Mouse (Mus musculus) lung, embryonic 14.5 days (tissue): ENCODE data around the gene Frmd8. TPM values are rescaled to one million over a fixed set of nuclear protein-coding genes. Genes with fewer than 3 reads are reported as not detected.

ENCODE experiments used
- ATAC-seq: fragments of 200-750 bp; cut with Nextera tagmentation; 2 replicates; pipeline ENCODE4 v1.8.0; 2017; ENCODE audit warnings: mild to moderate bottlenecking, moderate TSS enrichment, moderate library complexity; ENCODE audit not compliant: insufficient read depth
- DNase-seq: peaks from one replicate; pipeline ENCODE4 v3.0.0-alpha.2; 2015
- H3K27ac ChIP-seq: fragments of 300-500 bp; sonication (generic); 2 replicates; pipeline ENCODE4 v1.5.1; 2014; ENCODE audit warnings: low read depth, mild to moderate bottlenecking, moderate library complexity
- H3K27me3 ChIP-seq: fragments of 300-500 bp; sonication (generic); 2 replicates; pipeline ENCODE4 v1.6.1; 2014; ENCODE audit warnings: low read length, control low read depth; ENCODE audit not compliant: insufficient read depth
- H3K36me3 ChIP-seq: fragments of 300-500 bp; sonication (generic); 2 replicates; pipeline ENCODE4 v1.6.1; 2014; ENCODE audit warnings: control low read depth; ENCODE audit not compliant: insufficient read depth
- H3K4me1 ChIP-seq: fragments of 300-500 bp; sonication (generic); 2 replicates; pipeline ENCODE4 v1.6.1; 2014; ENCODE audit warnings: antibody characterized with exemption, control low read depth; ENCODE audit not compliant: insufficient read depth
- H3K4me2 ChIP-seq: fragments of 300-500 bp; sonication (generic); 2 replicates; pipeline ENCODE4 v1.6.1; 2014; ENCODE audit warnings: mild to moderate bottlenecking
- H3K4me3 ChIP-seq: fragments of 300-500 bp; sonication (generic); 2 replicates; pipeline ENCODE4 v1.5.1; 2014; ENCODE audit warnings: low read depth, low read length
- H3K9ac ChIP-seq: fragments of 300-500 bp; sonication (generic); 2 replicates; pipeline ENCODE4 v1.6.1; 2014
- H3K9me3 ChIP-seq: fragments of 300-500 bp; sonication (generic); 2 replicates; pipeline ENCODE4 v1.6.1; 2016; ENCODE audit warnings: low read depth, low read length, control low read depth
- CTCF ChIP-seq: IDR thresholded peaks from 2 replicates; pipeline ENCODE4 v1.5.1; 2016; ENCODE audit warnings: antibody characterized with exemption, low read depth
- WGBS: fragments of 180-500 bp; shearing (Covaris S2); extraction: QIAGEN DNeasy Blood & Tissue Kit; methylation state at CpG from one replicate; pipeline ENCODE4 v1.1.7; 2014; 5-methylcytosine and 5-hydroxymethylcytosine counted together
- polyA plus RNA-seq: library from polyadenylated mRNA; unstranded; fragments of >200 nt; fragmentation: Nextera tagmentation; extraction: Ambion mirVana; gene quantifications from 2 replicates; pipeline ENCODE4 v1.2.1, GENCODE M21; 2014

The Frmd8 gene
- polyA plus RNA-seq, 1 experiment from 2014 or later: 42.2 TPM

- H3K27ac ChIP-seq: peak overlapping the region; percentile 95
- peak overlapping the region; percentile 28 for H3K9ac ChIP-seq
- H3K4me3 ChIP-seq: no peak overlapping the region
- H3K4me2 ChIP-seq: peak overlapping the region; percentile 40; the same call in 1 of the 2 replicates
- H3K9me3 ChIP-seq: no peaks in the 10 kb centered on the region
- 15% methylated on average over 11 of the region's 11 CpGs for WGBS
- H3K27me3 ChIP-seq: no peaks in the 10 kb centered on the region
- TF ChIP-seq CTCF: no peak
- ATAC-seq (peak; percentile 58), DNase-seq (peak; percentile 75)
- H3K36me3 ChIP-seq: no peaks in the 10 kb centered on the region
- peaks cover 54% of the 10 kb centered on the region for H3K4me1 ChIP-seq
Observed at GRCm38 (mm10) chr19:5810103-5810839, 64.8 kb downstream of the Frmd8 start.

- Histone ChIP-seq H3K4me1 (peaks cover 60% of the 10 kb centered on the region), H3K9ac (peak overlapping the region; percentile 20; the same call in 1 of the 2 replicates), H3K27me3 (no peaks in the 10 kb centered on the region), H3K36me3 (no peaks in the 10 kb centered on the region), H3K4me2 (peak overlapping the region; percentile 40; the same call in 1 of the 2 replicates), H3K27ac (peak overlapping the region; percentile 95), H3K9me3 (no peaks in the 10 kb centered on the region), H3K4me3 (no peak overlapping the region)
- TF ChIP-seq CTCF: no peak
- DNase-seq (peak; percentile 47), ATAC-seq (0 out of 2 replicates have a peak, but pooled peaks have one; percentile 22)
- WGBS: 38% methylated on average over 7 of the region's 7 CpGs
Observed at GRCm38 (mm10) chr19:5809712-5810089, 65.4 kb downstream of the Frmd8 start.

- peak overlapping the region; percentile 40; the same call in 1 of the 2 replicates for H3K4me2 ChIP-seq
- TF ChIP-seq CTCF: no peak
- H3K27me3 ChIP-seq: no peaks in the 10 kb centered on the region
- DNase-seq (peak; percentile 50), ATAC-seq (no peak)
- no peaks in the 10 kb centered on the region for H3K36me3 ChIP-seq
- peak overlapping the region; percentile 20; the same call in 1 of the 2 replicates for H3K9ac ChIP-seq
- 53% methylated on average over 14 of the region's 14 CpGs for WGBS
- peaks cover 65% of the 10 kb centered on the region for H3K4me1 ChIP-seq
- H3K9me3 ChIP-seq: no peaks in the 10 kb centered on the region
- H3K4me3 ChIP-seq: no peak overlapping the region
- H3K27ac ChIP-seq: peak overlapping the region; percentile 95
Observed at GRCm38 (mm10) chr19:5808955-5809711, 65.9 kb downstream of the Frmd8 start.

DNA sequence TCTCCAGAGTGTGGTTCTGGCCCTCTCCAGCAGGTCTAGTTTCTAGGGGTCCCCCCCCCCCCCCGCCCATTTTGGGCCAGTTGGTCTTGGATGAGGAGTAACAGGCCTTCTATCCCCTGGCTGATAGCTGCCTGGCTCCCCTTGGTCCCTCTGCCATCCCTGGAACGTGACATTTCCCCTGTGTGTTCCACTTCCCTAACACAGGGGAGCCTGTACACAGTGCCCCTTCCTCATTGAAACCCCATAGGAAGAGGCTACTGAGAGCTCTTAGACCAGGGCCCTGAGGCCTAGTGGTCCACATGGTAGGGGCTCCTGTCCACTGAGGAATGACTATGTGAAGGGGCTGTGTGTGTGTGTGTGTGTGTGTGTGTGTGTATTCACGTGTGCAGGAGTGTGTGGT lies 67.3 kb downstream of the Frmd8 start:
- ATAC-seq: no peak
- Histone ChIP-seq H3K27ac (peak overlapping the region; percentile 10; the same call in 1 of the 2 replicates), H3K9me3 (no peaks in the 10 kb centered on the region), H3K36me3 (no peaks in the 10 kb centered on the region), H3K27me3 (no peaks in the 10 kb centered on the region), H3K4me1 (peaks cover 66% of the 10 kb centered on the region), H3K4me3 (no peak overlapping the region), H3K4me2 (no peak overlapping the region), H3K9ac (no peak overlapping the region)
- no peak for DNase-seq
- no peak for TF ChIP-seq CTCF
- WGBS: 78% methylated on average over 3 of the region's 3 CpGs

DNA sequence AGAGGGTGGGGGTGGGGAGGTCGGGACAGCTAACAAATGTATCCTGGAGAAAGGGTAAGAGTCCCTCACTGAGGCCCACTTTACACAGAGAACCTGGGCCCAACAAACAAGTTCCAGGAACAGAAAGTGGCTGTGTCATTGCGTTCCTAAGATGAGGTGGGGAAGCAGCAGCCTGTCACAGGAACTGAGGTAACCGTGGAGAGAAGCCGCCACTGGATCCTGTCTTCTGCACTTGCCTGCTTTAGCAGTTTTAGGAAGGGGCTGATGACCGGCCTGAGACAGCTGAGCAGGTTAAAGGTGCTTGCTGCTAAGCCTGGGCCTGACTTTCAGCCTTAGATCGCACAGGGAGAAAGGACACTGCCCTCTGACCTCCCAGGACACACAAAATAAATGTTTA lies 68.3 kb downstream of the Frmd8 start:
- DNase-seq (peak; percentile 53), ATAC-seq (no peak)
- Histone ChIP-seq H3K4me3 (no peak overlapping the region), H3K9ac (peak overlapping the region; percentile 26; the same call in 1 of the 2 replicates), H3K4me2 (peak overlapping the region; percentile 46), H3K27me3 (no peaks in the 10 kb centered on the region), H3K36me3 (no peaks in the 10 kb centered on the region), H3K4me1 (peaks cover 61% of the 10 kb centered on the region), H3K9me3 (no peaks in the 10 kb centered on the region), H3K27ac (peak overlapping the region; percentile 99)
- no peak for TF ChIP-seq CTCF
- 20% methylated on average over 6 of the region's 6 CpGs for whole genome bisulfite sequencing

GRCm38 (mm10) chr19:5806051-5806808 lies 68.8 kb downstream of the Frmd8 start:
- Histone ChIP-seq H3K4me2 (peak overlapping the region; percentile 46), H3K36me3 (no peaks in the 10 kb centered on the region), H3K27ac (peak overlapping the region; percentile 99), H3K9ac (no peak overlapping the region), H3K4me3 (no peak overlapping the region), H3K9me3 (no peaks in the 10 kb centered on the region), H3K27me3 (no peaks in the 10 kb centered on the region), H3K4me1 (peaks cover 55% of the 10 kb centered on the region)
- TF ChIP-seq CTCF: no peak
- WGBS: 5% methylated on average over 8 of the region's 8 CpGs
- ATAC-seq (no peak), DNase-seq (peak; percentile 92)
